Mouse (Mus musculus) ES-Bruce4 (cell line): ENCODE data around the gene 2210407C18Rik. TPM values are rescaled to one million over a fixed set of nuclear protein-coding genes. Genes with fewer than 3 reads are reported as not detected.
A peak's percentile ranks its signal among the peaks of the same experiment; 100 is the strongest.

Experiments
- H3K27ac ChIP-seq: 2 replicates; pipeline ENCODE4 v1.5.1; 2012; ENCODE audit warnings: low read length, inconsistent platforms; ENCODE audit not compliant: insufficient read depth
- H3K27me3 ChIP-seq: 2 replicates; pipeline ENCODE4 v1.6.1; 2012; ENCODE audit warnings: mild to moderate bottlenecking, low read length, inconsistent platforms; ENCODE audit not compliant: control insufficient read depth, poor library complexity, insufficient read depth, severe bottlenecking
- H3K36me3 ChIP-seq: 2 replicates; pipeline ENCODE4 v1.6.1; 2012; ENCODE audit warnings: inconsistent platforms, mild to moderate bottlenecking, low read length, moderate library complexity; ENCODE audit not compliant: control insufficient read depth, poor library complexity, insufficient read depth, severe bottlenecking
- H3K4me1 ChIP-seq: one replicate; pipeline ENCODE4 v1.8.1; 2011; ENCODE audit warnings: low read length; ENCODE audit not compliant: control insufficient read depth, insufficient read depth
- H3K4me3 ChIP-seq: 2 replicates; pipeline ENCODE4 v1.5.1; 2011; ENCODE audit warnings: low read depth, mild to moderate bottlenecking, low read length
- H3K9ac ChIP-seq: 2 replicates; pipeline ENCODE4 v1.6.1; 2012; ENCODE audit warnings: low read depth, mild to moderate bottlenecking, inconsistent platforms; ENCODE audit not compliant: poor library complexity, severe bottlenecking
- H3K9me3 ChIP-seq: replicated peaks from 2 replicates; pipeline ENCODE4 v1.6.1; 2012; ENCODE audit warnings: mild to moderate bottlenecking, low read length, inconsistent platforms; ENCODE audit not compliant: control insufficient read depth, poor library complexity, insufficient read depth, severe bottlenecking
- CTCF ChIP-seq: IDR thresholded peaks from one replicate; pipeline ENCODE4 v1.8.1; 2011; ENCODE audit warnings: low read depth, low read length
- EP300 ChIP-seq: IDR thresholded peaks from 2 replicates; pipeline ENCODE4 v1.6.1; 2011; ENCODE audit warnings: low read depth, low read length; ENCODE audit not compliant: insufficient read depth
- POLR2A ChIP-seq: IDR thresholded peaks from one replicate; pipeline ENCODE4 v1.8.1; 2011; ENCODE audit warnings: low read length; ENCODE audit not compliant: insufficient read depth
- polyA plus RNA-seq: library from polyadenylated mRNA; stranded (reverse); fragments of >200 nt; gene quantifications from 2 replicates; pipeline ENCODE4 v1.2.4, GENCODE M21; 2011; ENCODE audit warnings: low read depth; ENCODE audit not compliant: missing spikeins, insufficient read depth, insufficient read length

The 2210407C18Rik gene
- polyA plus RNA-seq, 1 experiment: not detected

DNA sequence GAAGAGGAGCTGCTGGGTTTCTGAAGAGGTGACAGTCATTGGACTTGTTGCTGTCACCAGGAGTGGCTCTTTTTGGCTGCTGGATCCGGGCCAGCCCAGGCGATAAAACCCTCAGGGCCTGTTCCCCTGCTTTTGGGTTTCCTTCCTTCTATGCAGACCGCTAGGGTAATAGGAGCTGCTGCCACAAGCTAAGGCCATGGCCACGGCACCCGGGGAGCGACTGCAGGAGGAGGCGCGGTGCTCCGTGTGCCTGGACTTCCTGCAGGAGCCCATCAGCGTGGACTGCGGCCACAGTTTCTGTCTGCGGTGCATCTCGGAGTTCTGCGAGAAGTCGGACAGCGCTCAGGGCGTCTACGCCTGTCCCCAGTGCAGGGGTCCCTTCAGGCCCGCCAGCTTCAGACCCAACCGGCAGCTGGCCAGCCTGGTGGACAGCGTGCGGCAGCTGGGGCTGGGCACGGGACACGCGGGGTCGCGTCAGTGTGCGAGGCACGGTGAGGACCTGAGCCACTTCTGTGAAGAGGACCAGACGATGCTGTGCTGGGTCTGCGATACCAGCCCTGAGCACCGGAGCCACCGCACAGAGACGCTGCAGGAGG lies 24.5 kb upstream of the 2210407C18Rik start, which contains the start of gene Trim58:
Gene Trim58 (plus strand): TSS at position 194 of the 596 bp plus-strand sequence.
- no peaks in the 10 kb centered on the region for H3K36me3 ChIP-seq
- H3K4me3 ChIP-seq: peak within 1 kb of the TSS; percentile 29
- no peak within 1 kb of the TSS for H3K27ac ChIP-seq
- H3K27me3 ChIP-seq: peaks cover 2% of the 10 kb centered on the region
- no peaks in the 10 kb centered on the region for H3K9me3 ChIP-seq
- TF ChIP-seq EP300: no peak
- TF ChIP-seq POLR2A: no peak
- no peak for TF ChIP-seq CTCF
- H3K9ac ChIP-seq: no peak within 1 kb of the TSS
- no peaks in the 10 kb centered on the region for H3K4me1 ChIP-seq

DNA sequence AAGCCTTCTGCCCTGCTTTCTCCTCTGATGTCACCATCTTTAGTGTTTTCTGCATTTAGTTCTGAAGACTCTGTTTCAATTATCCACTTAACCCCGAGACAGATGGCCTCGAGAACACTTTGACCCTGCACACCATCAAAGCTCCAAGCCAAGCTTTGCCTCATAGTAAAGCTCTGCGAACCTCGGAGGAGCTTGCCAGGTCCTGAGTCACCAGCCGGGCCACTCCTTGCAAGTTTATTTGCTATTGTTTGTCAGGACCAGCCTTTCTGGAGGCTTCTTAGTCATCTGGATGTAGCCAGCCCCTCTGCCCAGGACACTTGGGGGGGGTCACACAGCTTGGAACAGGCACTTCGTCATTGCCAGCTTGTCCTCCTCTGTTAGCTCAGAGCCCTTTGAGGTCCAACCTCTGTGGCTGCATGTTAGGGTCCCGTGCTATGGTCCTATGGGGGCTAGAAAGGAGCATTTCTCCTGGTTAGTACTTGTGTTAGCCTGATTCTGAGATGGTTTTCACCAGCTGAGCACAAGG lies 22.4 kb upstream of the 2210407C18Rik start:
- Histone ChIP-seq H3K27me3 (peaks cover 2% of the 10 kb centered on the region), H3K9ac (no peak overlapping the region), H3K4me3 (no peak overlapping the region), H3K9me3 (no peaks in the 10 kb centered on the region), H3K36me3 (no peaks in the 10 kb centered on the region), H3K4me1 (no peaks in the 10 kb centered on the region), H3K27ac (no peak overlapping the region)
- TF ChIP-seq EP300 (no peak), CTCF (no peak), POLR2A (no peak)

DNA sequence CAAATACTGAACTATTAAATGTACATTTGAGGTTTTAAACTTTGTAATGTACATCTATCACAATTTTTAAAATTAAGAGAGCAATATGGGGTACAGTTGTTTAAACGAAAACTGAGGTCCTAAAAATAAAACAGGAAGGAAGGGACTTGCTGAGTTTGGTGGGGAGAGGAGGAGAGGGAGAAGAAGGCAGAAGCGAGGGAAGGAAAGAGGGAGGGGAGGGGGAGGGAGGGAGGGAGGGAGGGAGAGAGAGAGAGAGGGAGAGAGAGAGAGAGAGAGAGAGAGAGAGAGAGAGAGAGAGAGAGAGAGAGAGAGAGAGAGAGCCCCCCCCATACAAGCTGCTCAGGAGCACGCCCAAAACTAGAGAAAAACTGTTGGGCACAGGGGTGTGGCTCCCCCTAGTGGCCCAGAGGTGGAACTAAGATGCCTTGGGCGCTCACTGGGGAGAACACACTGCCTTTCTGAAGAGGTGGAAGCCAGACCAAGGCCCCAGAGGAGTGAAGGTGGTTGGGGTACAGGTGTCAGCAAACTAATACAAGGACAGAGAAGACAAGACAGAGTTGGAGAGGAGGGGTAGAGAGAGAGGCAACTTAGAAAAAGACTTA lies 20.6 kb upstream of the 2210407C18Rik start:
- Histone ChIP-seq H3K4me1 (no peaks in the 10 kb centered on the region), H3K9ac (no peak overlapping the region), H3K9me3 (no peaks in the 10 kb centered on the region), H3K27me3 (peaks cover 2% of the 10 kb centered on the region), H3K27ac (no peak overlapping the region), H3K4me3 (no peak overlapping the region), H3K36me3 (no peaks in the 10 kb centered on the region)
- TF ChIP-seq CTCF (peak; percentile 78), EP300 (no peak)

DNA sequence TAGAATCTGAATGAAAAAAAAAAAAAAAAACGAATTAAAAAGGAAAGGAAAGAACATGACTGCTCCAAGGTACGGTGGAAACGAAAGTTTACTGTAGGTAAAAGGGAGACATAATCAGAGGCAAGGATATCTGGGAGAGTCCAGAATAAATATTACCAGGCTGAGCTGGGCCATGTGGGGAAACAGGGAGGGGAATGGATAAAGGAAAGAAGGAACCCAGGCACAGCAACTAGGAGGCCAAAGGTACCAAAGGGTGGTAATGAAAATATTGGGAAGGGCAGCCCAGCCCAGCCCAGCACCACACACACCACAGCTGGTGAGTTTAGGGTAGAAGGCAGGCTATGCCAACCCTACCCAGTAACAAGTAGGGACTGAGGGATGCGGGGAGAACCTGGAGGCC lies 19.0 kb upstream of the 2210407C18Rik start:
- no peak overlapping the region for H3K4me3 ChIP-seq
- H3K27ac ChIP-seq: no peak overlapping the region
- H3K36me3 ChIP-seq: no peaks in the 10 kb centered on the region
- no peak overlapping the region for H3K9ac ChIP-seq
- H3K9me3 ChIP-seq: no peaks in the 10 kb centered on the region
- H3K4me1 ChIP-seq: no peaks in the 10 kb centered on the region
- TF ChIP-seq POLR2A: no peak
- no peak for TF ChIP-seq CTCF
- no peak for TF ChIP-seq EP300
- H3K27me3 ChIP-seq: peaks cover 1% of the 10 kb centered on the region

DNA sequence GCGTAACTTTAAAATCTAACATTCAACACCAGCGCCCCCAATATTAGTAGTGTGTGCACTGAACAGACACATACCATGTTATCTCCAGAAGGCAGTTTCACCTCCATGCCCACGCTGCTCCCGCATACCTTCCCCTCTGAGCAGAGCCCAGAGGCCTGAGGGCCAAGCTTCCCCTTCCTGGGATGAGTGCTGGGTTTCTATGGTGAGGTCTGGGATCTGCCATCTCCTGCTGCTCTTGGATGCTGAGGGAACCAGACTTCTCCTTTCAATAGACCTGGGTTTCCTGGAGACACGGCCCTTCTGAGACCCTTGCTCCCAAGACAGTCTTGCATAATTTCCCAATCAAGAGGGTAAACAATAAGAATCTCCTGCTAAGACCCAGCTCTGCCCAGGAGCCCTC lies 14.5 kb upstream of the 2210407C18Rik start, which contains the start of gene Olfr323:
Gene Olfr323 (minus strand): TSS at position 101 of the 400 bp plus-strand sequence.
- no peaks in the 10 kb centered on the region for H3K9me3 ChIP-seq
- H3K27me3 ChIP-seq: no peaks in the 10 kb centered on the region; the same call in 1 of the 2 replicates
- TF ChIP-seq POLR2A (no peak), EP300 (no peak), CTCF (no peak)
- H3K9ac ChIP-seq: no peak within 1 kb of the TSS
- H3K27ac ChIP-seq: no peak within 1 kb of the TSS
- H3K4me3 ChIP-seq: no peak within 1 kb of the TSS
- H3K4me1 ChIP-seq: no peaks in the 10 kb centered on the region
- no peaks in the 10 kb centered on the region for H3K36me3 ChIP-seq

DNA sequence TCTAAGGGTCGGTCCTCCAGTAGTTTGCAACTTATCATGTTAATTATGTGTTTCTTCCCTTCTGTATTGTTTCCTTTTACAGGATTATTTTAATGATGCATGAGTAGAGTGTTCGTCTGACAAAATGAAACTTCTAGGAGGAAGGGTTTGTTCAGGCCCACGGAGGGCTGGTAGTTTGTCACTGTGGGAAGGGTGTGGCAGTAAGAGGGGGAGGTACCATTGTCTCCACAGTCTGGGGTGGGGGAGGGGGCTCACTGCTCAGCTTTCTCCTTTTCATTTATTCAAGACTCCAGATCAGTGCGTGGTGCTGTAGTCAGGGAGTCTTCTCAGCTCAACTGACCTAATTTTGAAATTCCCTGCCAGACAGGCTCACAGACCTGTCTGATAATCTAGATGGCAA lies 10.3 kb upstream of the 2210407C18Rik start:
- H3K36me3 ChIP-seq: no peaks in the 10 kb centered on the region
- TF ChIP-seq EP300 (no peak), POLR2A (no peak), CTCF (no peak)
- no peak overlapping the region for H3K27ac ChIP-seq
- H3K4me3 ChIP-seq: no peak overlapping the region
- H3K9ac ChIP-seq: no peak overlapping the region
- H3K9me3 ChIP-seq: no peaks in the 10 kb centered on the region
- no peaks in the 10 kb centered on the region for H3K27me3 ChIP-seq
- no peaks in the 10 kb centered on the region for H3K4me1 ChIP-seq
